In genomic region chr17:49189765-49190164, GRCm38 (mm10) we compare ENCODE assay signal across 8 mouse cellular contexts.
A peak's percentile ranks its signal among the peaks of the same experiment; 100 is the strongest.
DNase-seq lines count a peak whose midpoint lies in the region; ATAC-seq and TF ChIP-seq lines count a peak whose summit lies in the region.

No protein-coding gene starts in this region.

- H3K27me3 ChIP-seq in lung, postnatal 0 days (replicated peaks; ENCODE audit: insufficient read depth, low read length): no peaks in the 10 kb centered on the region
- no peaks in the 10 kb centered on the region for H3K27me3 ChIP-seq in midbrain, embryonic 15.5 days (replicated peaks)

- no peak overlapping the region for H3K4me2 ChIP-seq in lung, postnatal 0 days (replicated peaks; ENCODE audit: low read depth, low read length)
- H3K4me2 ChIP-seq in midbrain, embryonic 15.5 days: no peak overlapping the region

- H3K4me3 ChIP-seq in lung, postnatal 0 days (ENCODE audit: low read depth, low read length): no peak overlapping the region
- H3K4me3 ChIP-seq in midbrain, embryonic 15.5 days: no peak overlapping the region

- ATAC-seq in lung, postnatal 0 days: no peak
- ATAC-seq in midbrain, embryonic 15.5 days (replicated peaks): no peak

- TF ChIP-seq EP300 in lung, postnatal 0 days (IDR thresholded peaks at IDR 0.05): no peak

- DNase-seq in gastrocnemius, postnatal 10 days: peak; percentile 16
- DNase-seq in gastrocnemius, postnatal 25 days: no peak
- DNase-seq in lung, postnatal 0 days (ENCODE audit: low spot score): peak; percentile 39
- DNase-seq in lung, adult 18-20 months: no peak
- peak; percentile 75 to 86 for DNase-seq in cerebellum, postnatal 10 days
- peak; percentile 60 for DNase-seq in lung, postnatal 10 days
- no peak for DNase-seq in spleen, postnatal 36 days (ENCODE audit: low spot score in 2 of 2)

- WGBS in lung, postnatal 0 days: 36% methylated on average over 3 of the region's 3 CpGs
- WGBS in midbrain, embryonic 15.5 days: 51% methylated on average over 3 of the region's 3 CpGs

- no peaks in the 10 kb centered on the region for H3K36me3 ChIP-seq in lung, postnatal 0 days (ENCODE audit: insufficient read depth, low read length)
- H3K36me3 ChIP-seq in midbrain, embryonic 15.5 days (replicated peaks): no peaks in the 10 kb centered on the region

- no peaks in the 10 kb centered on the region for H3K9me3 ChIP-seq in lung, postnatal 0 days (ENCODE audit: low read length)
- no peaks in the 10 kb centered on the region for H3K9me3 ChIP-seq in midbrain, embryonic 15.5 days

- peak; percentile 81 for TF ChIP-seq CTCF in lung, postnatal 0 days (IDR thresholded peaks at IDR 0.05)

- H3K9ac ChIP-seq in lung, postnatal 0 days (replicated peaks; ENCODE audit: low read depth): no peak overlapping the region
- H3K9ac ChIP-seq in midbrain, embryonic 15.5 days: no peak overlapping the region

- no peak overlapping the region for H3K27ac ChIP-seq in lung, postnatal 0 days (ENCODE audit: low read length)
- H3K27ac ChIP-seq in midbrain, embryonic 15.5 days: no peak overlapping the region

- H3K4me1 ChIP-seq in lung, postnatal 0 days (ENCODE audit: insufficient read depth, low read depth, low read length): no peaks in the 10 kb centered on the region
- H3K4me1 ChIP-seq in midbrain, embryonic 15.5 days: 0 out of 2 replicates have a peak, but pooled peaks cover 5% of the 10 kb centered on the region

Comparison
In these comparisons a context has a peak if more than half of its experiments do, and no peak if none do; other contexts are left out.
1. DNase-seq: peak in gastrocnemius, postnatal 10 days (single experiment), lung, postnatal 0 days (single experiment), cerebellum, postnatal 10 days (2 of 2) and lung, postnatal 10 days (single experiment); none in gastrocnemius, postnatal 25 days (single experiment), lung, adult 18-20 months (0 of 2) and spleen, postnatal 36 days (0 of 2).